Mouse (Mus musculus) adrenal gland, adult (tissue): ENCODE results near the gene Disp1.
A peak's percentile ranks its signal among the peaks of the same experiment; 100 is the strongest.

ENCODE experiments used
- DNase-seq, 2 experiments: peaks; one replicate each; pipeline ENCODE4 v3.0.0; 2022 to 2023; ENCODE audit warnings: low spot score in 1 of 2; ENCODE audit not compliant: inconsistent age in 2 of 2

The Disp1 gene

GRCm38 (mm10) chr1:183043161-183043812 lies 178.0 kb downstream of the Disp1 start:
- no peak for DNase-seq

GRCm38 (mm10) chr1:183041703-183042102 lies 179.6 kb downstream of the Disp1 start:
- peak in 1 of 2 experiments; percentile 40 for DNase-seq

- peak; percentile 71 to 80 for DNase-seq
Observed at GRCm38 (mm10) chr1:183040847-183041382, 180.4 kb downstream of the Disp1 start.

- no peak for DNase-seq
Observed at GRCm38 (mm10) chr1:183039881-183040708, 181.2 kb downstream of the Disp1 start.

GRCm38 (mm10) chr1:183039404-183039803 lies 181.9 kb downstream of the Disp1 start:
- no peak for DNase-seq
